Mouse (Mus musculus) embryonic facial prominence, embryonic 13.5 days (tissue): ENCODE measurements around the gene Grk2. TPM values are rescaled to one million over a fixed set of nuclear protein-coding genes. Genes with fewer than 3 reads are reported as not detected.

Experiments used
- ATAC-seq: fragments of 200-750 bp; cut with Nextera tagmentation; 2 replicates; pipeline ENCODE4 v1.8.0; 2017; ENCODE audit warnings: low read depth; ENCODE audit not compliant: insufficient number of reproducible peaks, insufficient read depth, low FRiP score, low TSS enrichment
- H3K27ac ChIP-seq: fragments of 300-500 bp; sonication (generic); 2 replicates; pipeline ENCODE4 v1.5.1; 2015; ENCODE audit warnings: moderate library complexity, mild to moderate bottlenecking, inconsistent platforms
- H3K27me3 ChIP-seq: fragments of 300-500 bp; sonication (generic); 2 replicates; pipeline ENCODE4 v1.6.1; 2015; ENCODE audit warnings: mild to moderate bottlenecking, inconsistent platforms
- H3K36me3 ChIP-seq: fragments of 300-500 bp; sonication (generic); 2 replicates; pipeline ENCODE4 v1.6.1; 2015; ENCODE audit warnings: mild to moderate bottlenecking, inconsistent platforms
- H3K4me1 ChIP-seq: fragments of 300-500 bp; sonication (generic); 2 replicates; pipeline ENCODE4 v1.6.1; 2015; ENCODE audit warnings: inconsistent platforms
- H3K4me2 ChIP-seq: fragments of 300-500 bp; sonication (generic); 2 replicates; pipeline ENCODE4 v1.6.1; 2015; ENCODE audit warnings: moderate library complexity, mild to moderate bottlenecking, inconsistent platforms
- H3K4me3 ChIP-seq: fragments of 300-500 bp; sonication (generic); 2 replicates; pipeline ENCODE4 v1.5.1; 2015; ENCODE audit warnings: mild to moderate bottlenecking, inconsistent platforms
- H3K9ac ChIP-seq: fragments of 300-500 bp; sonication (generic); 2 replicates; pipeline ENCODE4 v1.6.1; 2015; ENCODE audit warnings: mild to moderate bottlenecking, inconsistent platforms
- H3K9me3 ChIP-seq: fragments of 300-500 bp; sonication (generic); 2 replicates; pipeline ENCODE4 v1.6.1; 2016; ENCODE audit warnings: inconsistent platforms
- WGBS: fragments of 180-500 bp; shearing (Covaris S2); methylation state at CpG from one replicate; pipeline ENCODE4 v1.1.7; 2015; ENCODE audit warnings: mixed read lengths; 5-methylcytosine and 5-hydroxymethylcytosine counted together
- polyA plus RNA-seq: library from polyadenylated mRNA; unstranded; fragments of >200 nt; fragmentation: Nextera tagmentation; extraction: Ambion mirVana; gene quantifications from 2 replicates; pipeline ENCODE4 v1.2.1, GENCODE M21; 2015

The Grk2 gene
- polyA plus RNA-seq, 1 experiment from 2014 or later: 19.6 TPM

DNA sequence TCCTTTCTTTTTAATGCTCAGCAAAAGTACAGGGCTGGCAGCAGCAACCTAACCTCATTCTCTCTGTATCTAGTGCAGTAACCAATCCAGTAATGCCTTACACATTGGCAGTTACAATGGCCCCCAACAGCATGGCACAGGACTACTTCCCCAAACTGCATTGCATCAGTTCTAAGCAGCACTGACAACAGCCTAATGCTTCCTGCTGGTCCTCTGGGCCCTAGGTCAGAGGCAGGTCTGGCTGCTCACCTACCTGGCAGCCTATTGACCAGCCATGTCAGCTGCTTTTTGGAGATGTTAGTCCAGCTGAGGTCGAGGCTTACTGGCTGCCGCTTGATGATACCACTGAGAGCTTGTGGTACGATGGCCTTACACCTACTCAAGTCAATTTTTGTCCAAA is 16.1 kb upstream of the Grk2 start:
- 95% methylated on average over 3 of the region's 3 CpGs for WGBS

DNA sequence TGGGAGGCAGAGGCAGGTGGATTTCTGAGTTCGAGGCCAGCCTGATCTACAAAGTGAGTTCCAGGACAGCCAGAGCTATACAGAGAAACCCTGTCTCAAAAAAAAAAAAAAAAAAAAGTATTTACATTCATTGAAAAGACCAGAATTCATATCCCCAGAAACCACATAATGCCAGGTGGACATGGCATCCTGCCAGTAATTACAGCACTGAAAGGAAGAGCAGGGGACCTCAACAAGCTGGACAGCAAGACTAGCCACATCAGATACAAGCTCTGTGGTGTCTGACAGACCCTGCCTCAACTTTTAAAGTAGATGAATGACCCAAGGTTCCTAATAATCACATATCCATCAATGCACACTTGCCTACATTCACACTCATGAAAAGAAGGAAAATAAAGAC is 15.6 kb upstream of the Grk2 start:
- 100% methylated on average over 1 of the region's 1 CpGs for WGBS
- Histone ChIP-seq H3K36me3 (peaks cover 92% of the 10 kb centered on the region), H3K4me3 (no peak overlapping the region), H3K9me3 (no peaks in the 10 kb centered on the region), H3K27ac (no peak overlapping the region), H3K27me3 (no peaks in the 10 kb centered on the region), H3K4me1 (no peaks in the 10 kb centered on the region), H3K9ac (no peak overlapping the region), H3K4me2 (no peak overlapping the region)
- ATAC-seq: no peak

More for the DNA sequence above, 16.1 kb upstream of the Grk2 start:
- H3K4me2 ChIP-seq: no peak overlapping the region
- H3K9ac ChIP-seq: no peak overlapping the region
- no peak for ATAC-seq
- H3K9me3 ChIP-seq: no peaks in the 10 kb centered on the region
- no peak overlapping the region for H3K27ac ChIP-seq
- H3K4me3 ChIP-seq: no peak overlapping the region
- peaks cover 96% of the 10 kb centered on the region for H3K36me3 ChIP-seq
- no peaks in the 10 kb centered on the region for H3K4me1 ChIP-seq
- H3K27me3 ChIP-seq: no peaks in the 10 kb centered on the region

DNA sequence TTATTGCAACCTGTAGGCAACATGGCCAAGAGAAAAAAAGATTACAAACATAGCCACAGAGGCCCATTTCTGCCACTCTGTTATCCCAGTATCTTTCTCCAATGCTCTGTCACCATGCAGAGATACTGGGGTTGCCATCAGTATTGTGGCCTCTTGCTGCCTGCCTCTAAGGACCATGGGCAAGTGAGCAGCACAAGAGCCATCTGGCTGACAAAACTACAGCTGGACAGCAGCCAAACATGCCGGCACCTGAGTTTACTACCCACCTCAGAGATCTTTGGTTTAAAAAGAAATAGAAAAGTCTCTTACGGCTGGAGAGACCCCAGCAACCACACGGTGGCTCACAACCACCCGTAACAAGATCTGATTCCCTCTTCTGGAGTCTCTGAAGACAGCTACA is 13.2 kb upstream of the Grk2 start:
- Histone ChIP-seq H3K4me1 (no peaks in the 10 kb centered on the region), H3K4me2 (no peak overlapping the region), H3K27ac (no peak overlapping the region), H3K9me3 (no peaks in the 10 kb centered on the region), H3K36me3 (peaks cover 81% of the 10 kb centered on the region), H3K27me3 (no peaks in the 10 kb centered on the region), H3K9ac (no peak overlapping the region), H3K4me3 (no peak overlapping the region)
- no peak for ATAC-seq
- WGBS: 83% methylated on average over 4 of the region's 4 CpGs

DNA sequence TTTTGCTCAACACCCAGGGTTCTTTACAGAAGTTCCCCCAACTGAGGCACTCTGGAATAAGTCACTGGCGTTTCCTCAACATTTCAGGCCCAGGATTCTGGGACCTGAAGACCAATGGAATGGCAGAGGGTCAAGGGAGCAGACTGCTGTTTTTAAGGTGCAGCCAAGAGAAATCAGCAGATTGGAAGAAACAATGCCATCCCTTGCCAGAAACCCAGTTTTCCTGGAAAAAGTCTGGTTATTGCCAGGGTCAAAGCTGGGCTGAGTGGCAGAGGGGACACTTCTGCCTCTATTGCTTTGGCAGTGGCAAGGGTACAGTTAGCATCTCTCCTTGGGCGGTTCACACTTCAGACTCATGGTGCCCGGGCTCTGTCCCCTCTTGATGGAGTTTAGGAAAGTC is 11.2 kb upstream of the Grk2 start:
- WGBS: 86% methylated on average over 3 of the region's 3 CpGs
- Histone ChIP-seq H3K9me3 (no peaks in the 10 kb centered on the region), H3K4me2 (no peak overlapping the region), H3K27ac (no peak overlapping the region), H3K9ac (no peak overlapping the region), H3K27me3 (no peaks in the 10 kb centered on the region), H3K4me1 (no peaks in the 10 kb centered on the region), H3K4me3 (no peak overlapping the region), H3K36me3 (peaks cover 71% of the 10 kb centered on the region)
- ATAC-seq: no peak

DNA sequence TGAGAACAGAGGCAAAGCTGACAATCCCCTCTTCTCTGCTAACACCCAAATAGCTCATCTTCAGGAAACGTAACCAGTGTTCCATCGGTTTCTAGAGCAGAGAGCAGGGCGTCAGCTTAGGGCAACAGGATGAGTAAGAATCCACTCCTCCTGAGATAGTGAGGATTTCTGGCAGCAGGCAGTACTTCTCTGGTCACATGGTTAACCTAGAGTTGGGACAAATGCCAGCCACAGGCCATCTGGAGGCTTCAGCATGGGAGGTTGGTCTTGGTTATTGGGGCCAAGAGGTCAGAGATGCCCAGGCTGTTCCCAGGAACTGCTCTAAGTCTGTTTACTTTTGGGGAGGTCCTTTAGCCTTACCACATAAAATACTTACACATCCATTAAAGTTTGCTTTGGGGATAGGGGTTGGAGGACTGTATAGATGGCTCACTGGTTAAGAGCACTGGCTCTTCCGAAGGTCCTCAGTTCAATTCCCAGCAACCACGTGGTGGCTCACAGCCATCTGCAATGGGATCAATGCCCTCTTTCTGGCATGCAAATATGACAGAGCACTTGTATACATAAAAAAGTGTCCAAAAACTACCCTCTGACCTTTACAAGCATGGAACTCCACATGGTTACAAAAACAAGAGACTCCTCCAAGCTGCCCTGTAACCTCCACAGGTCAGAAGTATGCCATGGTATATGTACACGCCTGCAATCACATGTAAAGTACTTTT is 9.4 kb upstream of the Grk2 start:
- H3K4me2 ChIP-seq: no peak overlapping the region
- H3K9me3 ChIP-seq: no peaks in the 10 kb centered on the region
- H3K36me3 ChIP-seq: peaks cover 56% of the 10 kb centered on the region
- H3K4me3 ChIP-seq: no peak overlapping the region
- H3K27me3 ChIP-seq: no peaks in the 10 kb centered on the region
- no peak overlapping the region for H3K9ac ChIP-seq
- 77% methylated on average over 6 of the region's 6 CpGs for WGBS
- no peaks in the 10 kb centered on the region for H3K4me1 ChIP-seq
- no peak for ATAC-seq
- H3K27ac ChIP-seq: no peak overlapping the region

DNA sequence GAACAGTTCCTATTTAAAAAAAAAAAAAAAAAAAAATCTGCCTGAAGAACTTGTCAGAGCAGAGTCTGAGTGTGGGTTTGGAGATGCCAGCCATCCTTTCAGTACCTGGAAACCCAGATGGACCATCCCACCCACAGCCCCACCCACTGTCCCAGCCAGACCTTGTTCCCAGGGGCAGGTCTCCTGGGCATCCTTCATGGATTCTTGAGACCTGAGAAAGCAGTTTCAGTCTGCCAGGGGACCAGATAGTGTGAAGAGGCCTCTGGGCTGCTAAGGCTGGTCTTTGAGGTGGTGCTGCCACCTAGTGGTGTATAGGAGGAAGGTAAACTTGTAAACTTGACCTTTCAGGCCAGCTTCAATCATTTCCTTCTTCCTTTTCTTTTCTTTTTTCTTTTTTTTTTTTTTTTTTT is 3.8 kb upstream of the Grk2 start:
- no peak overlapping the region for H3K4me3 ChIP-seq
- no peak for ATAC-seq
- no peaks in the 10 kb centered on the region for H3K27me3 ChIP-seq
- H3K4me1 ChIP-seq: peaks cover 14% of the 10 kb centered on the region
- no peaks in the 10 kb centered on the region for H3K9me3 ChIP-seq
- peaks cover 11% of the 10 kb centered on the region; the same call in 1 of the 2 replicates for H3K36me3 ChIP-seq
- H3K4me2 ChIP-seq: no peak overlapping the region
- 0 out of 2 replicates have a peak overlapping the region, but pooled peaks have one; percentile 44 for H3K9ac ChIP-seq
- no peak overlapping the region for H3K27ac ChIP-seq

DNA sequence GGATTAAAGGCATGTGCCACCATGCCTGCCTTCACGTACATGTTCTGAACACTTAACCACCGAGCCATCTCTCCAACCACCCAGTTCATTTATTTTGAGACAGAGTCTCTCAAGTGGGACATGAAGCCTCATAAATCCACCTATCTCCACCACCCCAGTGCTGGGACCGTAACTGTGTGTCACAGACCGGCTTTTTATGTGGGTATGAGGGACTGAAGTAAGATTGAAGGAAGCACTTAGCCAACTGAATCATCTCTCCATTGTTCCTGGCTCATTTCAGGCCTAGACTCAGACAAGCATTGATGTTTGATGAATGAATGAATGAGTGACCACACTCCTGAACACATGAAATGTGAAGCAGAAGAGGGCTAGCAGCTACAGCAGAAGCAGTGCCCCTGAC is 3.3 kb upstream of the Grk2 start:
- no peak for ATAC-seq
- Histone ChIP-seq H3K27ac (no peak overlapping the region), H3K9ac (no peak overlapping the region), H3K4me3 (no peak overlapping the region), H3K4me2 (no peak overlapping the region), H3K27me3 (no peaks in the 10 kb centered on the region), H3K4me1 (peaks cover 19% of the 10 kb centered on the region), H3K9me3 (no peaks in the 10 kb centered on the region), H3K36me3 (peaks cover 10% of the 10 kb centered on the region; the same call in 1 of the 2 replicates)
- 90% methylated on average over 4 of the region's 4 CpGs for WGBS

DNA sequence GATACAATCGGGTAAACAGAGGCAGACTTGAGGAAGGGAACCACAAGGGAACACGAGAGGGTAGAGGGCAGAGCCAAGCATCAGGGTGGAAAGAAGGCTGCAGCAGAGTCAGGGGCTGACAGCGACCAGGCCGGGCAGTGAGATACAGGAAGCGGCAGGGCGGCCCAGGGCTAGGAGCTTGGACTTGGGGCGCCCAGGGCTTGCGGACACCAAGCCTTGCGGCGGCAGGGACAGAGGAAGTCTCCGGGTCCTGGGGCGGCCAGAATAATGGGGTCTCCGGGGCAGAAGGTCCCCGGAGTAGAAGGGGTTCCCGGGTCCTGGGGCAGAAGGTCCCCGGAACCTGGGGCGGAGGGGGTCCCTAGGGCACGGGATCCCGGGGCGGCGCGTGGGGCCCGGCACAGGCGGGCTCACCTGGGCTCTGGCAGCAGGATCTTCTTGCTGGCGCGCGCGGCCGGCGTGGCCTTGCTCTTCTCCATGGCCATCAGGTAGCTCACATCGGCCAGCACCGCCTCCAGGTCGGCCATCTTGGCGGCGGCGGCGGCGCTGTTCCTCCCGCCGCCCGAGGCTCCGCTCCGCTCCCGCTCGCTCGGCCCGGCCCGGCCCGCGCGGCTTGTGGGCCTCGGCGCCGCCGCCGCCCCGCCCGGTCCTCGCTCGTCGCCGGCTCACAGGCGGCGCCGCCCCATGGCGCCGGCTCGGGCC is 382 bp downstream of the Grk2 start:
- H3K27ac ChIP-seq: peak overlapping the region; percentile 83
- WGBS: under 1% methylated on average over 58 of the region's 68 CpGs
- ATAC-seq: peak; percentile 54
- H3K36me3 ChIP-seq: no peaks in the 10 kb centered on the region
- H3K9me3 ChIP-seq: no peaks in the 10 kb centered on the region
- H3K27me3 ChIP-seq: no peaks in the 10 kb centered on the region
- H3K9ac ChIP-seq: peak overlapping the region; percentile 96
- H3K4me3 ChIP-seq: peak overlapping the region; percentile 95
- peak overlapping the region; percentile 79 for H3K4me2 ChIP-seq
- peaks cover 55% of the 10 kb centered on the region for H3K4me1 ChIP-seq

DNA sequence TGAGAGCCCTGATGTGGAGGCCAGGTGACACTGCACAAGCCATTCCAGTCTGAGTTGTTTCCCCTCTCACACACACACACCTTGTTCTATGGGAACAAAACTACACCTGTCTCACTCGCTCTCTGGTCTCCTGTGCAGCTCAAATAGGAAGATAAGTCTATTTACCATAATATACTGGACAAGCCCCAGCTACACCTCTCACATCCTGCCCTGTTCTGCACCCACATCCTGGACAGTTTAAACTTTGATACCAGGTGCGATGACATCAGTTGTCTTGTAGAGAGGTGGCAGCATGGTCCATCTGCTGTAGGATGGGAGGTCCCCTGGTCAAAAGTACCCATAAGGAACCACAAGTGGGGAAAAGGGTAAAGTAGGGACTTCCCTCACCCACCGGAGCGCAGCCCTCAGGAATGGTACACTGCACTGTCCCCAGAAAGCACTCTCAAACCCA is 1.1 kb downstream of the Grk2 start:
- peak overlapping the region; percentile 95 for H3K4me3 ChIP-seq
- WGBS: 49% methylated on average over 4 of the region's 4 CpGs
- H3K27ac ChIP-seq: no peak overlapping the region
- H3K36me3 ChIP-seq: no peaks in the 10 kb centered on the region
- H3K9ac ChIP-seq: peak overlapping the region; percentile 96
- H3K4me1 ChIP-seq: peaks cover 63% of the 10 kb centered on the region
- no peaks in the 10 kb centered on the region for H3K9me3 ChIP-seq
- H3K27me3 ChIP-seq: no peaks in the 10 kb centered on the region
- no peak for ATAC-seq
- peak overlapping the region; percentile 79 for H3K4me2 ChIP-seq

DNA sequence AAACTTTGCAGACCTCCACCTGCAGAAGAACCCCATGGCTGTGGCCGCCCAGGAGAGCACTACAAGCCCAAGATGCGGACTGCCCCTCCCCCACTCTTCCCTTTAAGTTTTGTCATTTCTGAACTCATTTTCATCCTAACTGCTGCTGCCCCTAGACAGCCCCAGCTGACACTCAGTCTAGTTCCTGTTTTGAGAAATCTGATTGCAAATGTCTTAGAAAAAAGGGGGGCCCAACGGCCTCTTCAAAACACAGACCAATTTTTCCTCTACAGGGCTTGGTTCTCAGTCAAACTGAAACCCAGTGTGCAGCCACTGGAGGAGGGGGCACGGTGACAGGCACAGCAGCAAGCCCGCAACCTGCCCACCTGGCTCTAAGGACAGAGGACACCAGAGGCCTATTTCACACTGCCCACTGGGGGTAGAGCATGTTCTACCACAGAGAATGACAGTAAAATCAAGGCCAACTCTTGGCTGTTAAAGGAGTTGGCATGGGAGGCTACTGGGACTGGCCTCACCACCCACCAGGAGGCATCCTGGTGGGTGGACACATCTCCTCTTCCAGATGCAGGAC is 1.7 kb downstream of the Grk2 start:
- H3K9me3 ChIP-seq: no peaks in the 10 kb centered on the region
- peak overlapping the region; percentile 95 for H3K4me3 ChIP-seq
- no peaks in the 10 kb centered on the region for H3K27me3 ChIP-seq
- H3K27ac ChIP-seq: no peak overlapping the region
- H3K36me3 ChIP-seq: no peaks in the 10 kb centered on the region
- no peak for ATAC-seq
- peak overlapping the region; percentile 79 for H3K4me2 ChIP-seq
- H3K4me1 ChIP-seq: peaks cover 68% of the 10 kb centered on the region
- 70% methylated on average over 5 of the region's 5 CpGs for WGBS
- H3K9ac ChIP-seq: peak overlapping the region; percentile 96; the same call in 1 of the 2 replicates

DNA sequence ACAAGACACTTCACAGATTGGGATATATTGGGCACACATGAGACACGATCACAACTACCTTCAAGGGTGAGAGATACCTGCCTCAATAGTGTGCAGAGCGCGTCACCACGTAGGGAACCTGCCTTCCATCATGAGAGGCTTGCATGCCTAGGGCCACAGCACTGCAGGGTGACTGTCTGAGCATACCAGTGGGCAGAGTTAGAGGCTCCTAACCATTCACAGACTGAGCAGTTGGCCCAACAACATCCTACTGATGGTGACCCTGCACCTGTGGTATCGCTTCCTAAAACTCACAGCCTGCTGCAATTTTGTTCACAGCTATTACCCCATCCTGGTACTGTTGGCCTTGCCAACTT is 2.4 kb downstream of the Grk2 start:
- H3K4me1 ChIP-seq: peaks cover 74% of the 10 kb centered on the region
- H3K27ac ChIP-seq: peak overlapping the region; percentile 89; the same call in 1 of the 2 replicates
- H3K4me2 ChIP-seq: 0 out of 2 replicates have a peak overlapping the region, but pooled peaks have one; percentile 57
- 88% methylated on average over 5 of the region's 5 CpGs for WGBS
- no peak overlapping the region for H3K4me3 ChIP-seq
- H3K9me3 ChIP-seq: no peaks in the 10 kb centered on the region
- no peaks in the 10 kb centered on the region for H3K27me3 ChIP-seq
- ATAC-seq: no peak
- no peaks in the 10 kb centered on the region for H3K36me3 ChIP-seq
- no peak overlapping the region for H3K9ac ChIP-seq
